Mouse (Mus musculus): Measurements from ENCODE around the gene Prpf38b. TPM values are rescaled to one million over a fixed set of nuclear protein-coding genes. Genes with fewer than 3 reads are reported as not detected.

Gene Prpf38b
- polyA plus RNA-seq (2012; ENCODE audit: insufficient read depth, insufficient read length, low replicate concordance, missing spikeins) = not detected in 2 replicates

GRCm38 (mm10) chr3:108911548-108912413 is at the start of gene Prpf38b:
Gene Prpf38b, minus strand, starts transcription at chr3:108911727.
- TF ChIP-seq CTCF (IDR thresholded peaks at IDR 0.05; ENCODE audit: insufficient read depth, low read depth, low read length) (no peak), POLR2A (IDR thresholded peaks at IDR 0.05; ENCODE audit: insufficient read depth, low read depth, low read length) (peak; percentile 87)
- Histone ChIP-seq H3K4me3 (ENCODE audit: insufficient read depth, low read depth, low read length) (peak within 1 kb of the TSS; percentile 90), H3K27ac (ENCODE audit: insufficient read depth, low read depth, low read length) (peak within 1 kb of the TSS; percentile 92), H3K4me1 (ENCODE audit: control insufficient read depth, insufficient read depth, low read length) (peaks cover 3% of the 10 kb centered on the region; the same call in 1 of the 2 replicates)
- under 1% methylated on average over 53 of the region's 53 CpGs for WGBS

- WGBS = 40% methylated on average over 7 of the region's 7 CpGs
- Histone ChIP-seq H3K27ac (ENCODE audit: insufficient read depth, low read depth, low read length) (no peak overlapping the region), H3K4me1 (ENCODE audit: control insufficient read depth, insufficient read depth, low read length) (peaks cover 20% of the 10 kb centered on the region; the same call in 1 of the 2 replicates), H3K4me3 (ENCODE audit: insufficient read depth, low read depth, low read length) (no peak overlapping the region)
- TF ChIP-seq POLR2A (IDR thresholded peaks at IDR 0.05; ENCODE audit: insufficient read depth, low read depth, low read length) (no peak), CTCF (IDR thresholded peaks at IDR 0.05; ENCODE audit: insufficient read depth, low read depth, low read length) (no peak)
Observed at GRCm38 (mm10) chr3:108961226-108961625, 49.7 kb upstream of the Prpf38b start.

- TF ChIP-seq CTCF (IDR thresholded peaks at IDR 0.05; ENCODE audit: insufficient read depth, low read depth, low read length) = no peak
- TF ChIP-seq POLR2A (IDR thresholded peaks at IDR 0.05; ENCODE audit: insufficient read depth, low read depth, low read length) = no peak
- peaks cover 20% of the 10 kb centered on the region; the same call in 1 of the 2 replicates for H3K4me1 ChIP-seq (ENCODE audit: control insufficient read depth, insufficient read depth, low read length)
- no peak overlapping the region for H3K4me3 ChIP-seq (ENCODE audit: insufficient read depth, low read depth, low read length)
- no peak overlapping the region for H3K27ac ChIP-seq (ENCODE audit: insufficient read depth, low read depth, low read length)
- 71% methylated on average over 13 of the region's 13 CpGs for WGBS
Observed at GRCm38 (mm10) chr3:108959680-108960295, 48.3 kb upstream of the Prpf38b start.

GRCm38 (mm10) chr3:108957976-108958375 is 46.4 kb upstream of the Prpf38b start:
- TF ChIP-seq POLR2A (IDR thresholded peaks at IDR 0.05; ENCODE audit: insufficient read depth, low read depth, low read length) (no peak), CTCF (IDR thresholded peaks at IDR 0.05; ENCODE audit: insufficient read depth, low read depth, low read length) (no peak)
- Histone ChIP-seq H3K27ac (ENCODE audit: insufficient read depth, low read depth, low read length) (no peak overlapping the region), H3K4me1 (ENCODE audit: control insufficient read depth, insufficient read depth, low read length) (peaks cover 19% of the 10 kb centered on the region; the same call in 1 of the 2 replicates), H3K4me3 (ENCODE audit: insufficient read depth, low read depth, low read length) (no peak overlapping the region)

GRCm38 (mm10) chr3:108940996-108941395 is 29.5 kb upstream of the Prpf38b start:
- H3K4me3 ChIP-seq (ENCODE audit: insufficient read depth, low read depth, low read length) = no peak overlapping the region
- TF ChIP-seq POLR2A (IDR thresholded peaks at IDR 0.05; ENCODE audit: insufficient read depth, low read depth, low read length) = no peak
- no peak for TF ChIP-seq CTCF (IDR thresholded peaks at IDR 0.05; ENCODE audit: insufficient read depth, low read depth, low read length)
- 30% methylated on average over 10 of the region's 10 CpGs for WGBS
- 0 out of 2 replicates have a peak overlapping the region, but pooled peaks have one; percentile 3 for H3K27ac ChIP-seq (ENCODE audit: insufficient read depth, low read depth, low read length)
- H3K4me1 ChIP-seq (ENCODE audit: control insufficient read depth, insufficient read depth, low read length) = peaks cover 5% of the 10 kb centered on the region; the same call in 1 of the 2 replicates

GRCm38 (mm10) chr3:108940001-108940633 is 28.6 kb upstream of the Prpf38b start, which contains the start of gene Gm9857:
Gene Gm9857, minus strand, starts transcription at chr3:108940445.
- 50% methylated on average over 59 of the region's 59 CpGs for WGBS
- TF ChIP-seq CTCF (IDR thresholded peaks at IDR 0.05; ENCODE audit: insufficient read depth, low read depth, low read length) (no peak), POLR2A (IDR thresholded peaks at IDR 0.05; ENCODE audit: insufficient read depth, low read depth, low read length) (no peak)
- Histone ChIP-seq H3K4me1 (ENCODE audit: control insufficient read depth, insufficient read depth, low read length) (peaks cover 5% of the 10 kb centered on the region; the same call in 1 of the 2 replicates), H3K4me3 (ENCODE audit: insufficient read depth, low read depth, low read length) (peak within 1 kb of the TSS; percentile 34), H3K27ac (ENCODE audit: insufficient read depth, low read depth, low read length) (0 out of 2 replicates have a peak within 1 kb of the TSS, but pooled peaks have one; percentile 3)

- H3K27ac ChIP-seq (ENCODE audit: insufficient read depth, low read depth, low read length) = 0 out of 2 replicates have a peak within 1 kb of the TSS, but pooled peaks have one; percentile 3
- H3K4me3 ChIP-seq (ENCODE audit: insufficient read depth, low read depth, low read length) = peak within 1 kb of the TSS; percentile 34
- no peak for TF ChIP-seq POLR2A (IDR thresholded peaks at IDR 0.05; ENCODE audit: insufficient read depth, low read depth, low read length)
- no peak for TF ChIP-seq CTCF (IDR thresholded peaks at IDR 0.05; ENCODE audit: insufficient read depth, low read depth, low read length)
- H3K4me1 ChIP-seq (ENCODE audit: control insufficient read depth, insufficient read depth, low read length) = peaks cover 5% of the 10 kb centered on the region; the same call in 1 of the 2 replicates
- WGBS = 79% methylated on average over 5 of the region's 5 CpGs
Observed at GRCm38 (mm10) chr3:108939573-108939972, 28.0 kb upstream of the Prpf38b start, which contains the start of gene Henmt1. Gene Henmt1, plus strand, starts transcription at chr3:108939873.

GRCm38 (mm10) chr3:108938691-108939090 is 27.2 kb upstream of the Prpf38b start:
- H3K4me3 ChIP-seq (ENCODE audit: insufficient read depth, low read depth, low read length) = no peak overlapping the region
- 91% methylated on average over 5 of the region's 5 CpGs for WGBS
- TF ChIP-seq CTCF (IDR thresholded peaks at IDR 0.05; ENCODE audit: insufficient read depth, low read depth, low read length) = no peak
- TF ChIP-seq POLR2A (IDR thresholded peaks at IDR 0.05; ENCODE audit: insufficient read depth, low read depth, low read length) = no peak

More at GRCm38 (mm10) chr3:108938691-108939090, 27.2 kb upstream of the Prpf38b start:
- H3K4me1 ChIP-seq (ENCODE audit: control insufficient read depth, insufficient read depth, low read length) = peaks cover 5% of the 10 kb centered on the region; the same call in 1 of the 2 replicates
- no peak overlapping the region for H3K27ac ChIP-seq (ENCODE audit: insufficient read depth, low read depth, low read length)

Data from olfactory bulb, adult 2 months (tissue).